Mouse (Mus musculus) olfactory bulb, adult 2 months (tissue): ENCODE measurements around the gene Zcchc2. TPM values are rescaled to one million over a fixed set of nuclear protein-coding genes. Genes with fewer than 3 reads are reported as not detected.

Source experiments
- H3K27ac ChIP-seq: fragments of 200-500 bp; 2 replicates; pipeline ENCODE4 v1.5.1; 2012; ENCODE audit warnings: low read depth, low read length; ENCODE audit not compliant: insufficient read depth
- H3K4me1 ChIP-seq: fragments of 200-500 bp; 2 replicates; pipeline ENCODE4 v1.6.1; 2012; ENCODE audit warnings: low read length; ENCODE audit not compliant: control insufficient read depth, insufficient read depth
- H3K4me3 ChIP-seq: fragments of 200-500 bp; 2 replicates; pipeline ENCODE4 v1.5.1; 2012; ENCODE audit warnings: mild to moderate bottlenecking, low read depth, low read length, moderate library complexity; ENCODE audit not compliant: insufficient read depth
- CTCF ChIP-seq: fragments of 200-500 bp; IDR thresholded peaks from 2 replicates; pipeline ENCODE4 v1.5.1; 2012; ENCODE audit warnings: low read depth, mild to moderate bottlenecking, low read length, moderate library complexity; ENCODE audit not compliant: insufficient read depth
- POLR2A ChIP-seq: fragments of 200-500 bp; IDR thresholded peaks from 2 replicates; pipeline ENCODE4 v1.6.1; 2012; ENCODE audit warnings: mild to moderate bottlenecking, low read depth, low read length, moderate library complexity; ENCODE audit not compliant: insufficient read depth
- WGBS: fragments of 180-500 bp; shearing (Covaris S2); methylation state at CpG from one replicate; pipeline ENCODE4 v1.1.7; 2018; 5-methylcytosine and 5-hydroxymethylcytosine counted together
- polyA plus RNA-seq: library from polyadenylated mRNA; stranded (reverse); fragments of >200 nt; gene quantifications from 2 replicates; pipeline ENCODE4 v1.2.4, GENCODE M21; 2012; ENCODE audit warnings: low replicate concordance; ENCODE audit not compliant: missing spikeins, insufficient read depth, insufficient read length

Gene Zcchc2
- polyA plus RNA-seq, 1 experiment = not detected

DNA sequence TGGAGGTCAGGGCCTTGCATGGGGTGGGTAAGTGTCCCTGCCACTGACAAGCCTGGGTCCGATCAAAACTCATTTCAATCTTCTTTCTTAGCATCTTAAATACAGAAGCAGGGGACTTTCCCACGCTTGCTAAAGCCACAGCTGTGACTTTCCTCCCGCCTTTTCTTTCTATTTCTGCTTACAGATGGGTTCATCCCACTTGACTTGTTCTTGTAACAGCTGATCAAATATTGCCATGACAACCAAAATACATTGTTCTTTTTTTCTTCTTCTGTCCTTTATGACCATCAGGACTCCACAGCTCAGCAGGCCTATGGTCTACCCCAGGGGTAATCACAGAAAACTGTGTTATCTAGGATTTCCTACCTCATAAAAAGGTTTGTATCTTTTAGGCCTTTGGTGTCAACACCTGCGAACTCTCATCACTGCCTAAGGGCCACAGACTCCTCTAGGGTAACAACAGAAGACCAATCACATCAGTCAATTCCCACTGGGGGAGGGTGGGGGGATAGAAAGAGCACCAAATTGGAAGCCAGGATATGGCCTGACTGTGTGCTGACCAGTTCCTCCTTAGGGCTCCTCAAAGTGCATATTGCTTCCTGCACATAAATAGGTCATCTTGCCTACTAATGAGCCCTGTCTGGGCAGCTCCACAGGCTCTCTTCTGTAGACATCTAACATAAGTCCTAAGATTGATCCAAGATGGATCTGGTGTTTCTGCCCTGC is 71.1 kb downstream of the Zcchc2 start:
- TF ChIP-seq CTCF (no peak), POLR2A (no peak)
- 71% methylated on average over 4 of the region's 4 CpGs for WGBS
- H3K4me1 ChIP-seq = no peaks in the 10 kb centered on the region
- no peak overlapping the region for H3K4me3 ChIP-seq
- no peak overlapping the region for H3K27ac ChIP-seq

DNA sequence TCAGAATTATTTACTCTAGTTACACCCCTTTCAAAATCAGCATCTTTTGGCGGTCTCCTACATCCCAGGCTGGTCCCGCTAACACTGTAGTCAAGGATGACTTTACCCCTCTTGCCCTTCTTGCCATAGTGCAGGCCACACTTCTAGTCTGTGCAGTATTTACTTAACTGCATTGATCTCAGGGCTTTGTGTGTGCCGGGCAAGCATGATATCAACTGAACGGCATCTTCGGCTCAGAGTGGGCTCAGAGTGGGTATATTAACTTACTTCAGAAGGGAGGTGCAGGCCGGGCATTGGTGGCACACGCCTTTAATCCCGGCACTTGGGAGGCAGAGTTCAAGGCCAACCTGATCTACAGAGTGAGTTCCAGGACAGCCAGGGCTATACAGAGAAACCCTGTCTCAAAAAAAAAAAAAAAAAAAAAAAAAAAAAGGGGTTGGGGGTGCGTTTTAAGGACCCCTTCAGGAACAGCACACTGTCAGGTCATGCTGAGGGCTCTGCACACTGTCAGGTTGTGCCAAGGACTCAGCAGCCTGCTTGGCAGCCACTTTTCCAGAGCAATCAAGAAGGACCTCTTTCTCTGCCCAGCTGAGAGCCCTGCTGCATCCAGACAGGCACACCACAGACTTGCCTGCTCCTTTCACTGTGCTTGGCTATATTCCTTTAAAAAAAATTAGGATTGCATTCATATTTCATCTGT is 72.8 kb downstream of the Zcchc2 start:
- TF ChIP-seq POLR2A (no peak), CTCF (no peak)
- no peak overlapping the region for H3K27ac ChIP-seq

DNA sequence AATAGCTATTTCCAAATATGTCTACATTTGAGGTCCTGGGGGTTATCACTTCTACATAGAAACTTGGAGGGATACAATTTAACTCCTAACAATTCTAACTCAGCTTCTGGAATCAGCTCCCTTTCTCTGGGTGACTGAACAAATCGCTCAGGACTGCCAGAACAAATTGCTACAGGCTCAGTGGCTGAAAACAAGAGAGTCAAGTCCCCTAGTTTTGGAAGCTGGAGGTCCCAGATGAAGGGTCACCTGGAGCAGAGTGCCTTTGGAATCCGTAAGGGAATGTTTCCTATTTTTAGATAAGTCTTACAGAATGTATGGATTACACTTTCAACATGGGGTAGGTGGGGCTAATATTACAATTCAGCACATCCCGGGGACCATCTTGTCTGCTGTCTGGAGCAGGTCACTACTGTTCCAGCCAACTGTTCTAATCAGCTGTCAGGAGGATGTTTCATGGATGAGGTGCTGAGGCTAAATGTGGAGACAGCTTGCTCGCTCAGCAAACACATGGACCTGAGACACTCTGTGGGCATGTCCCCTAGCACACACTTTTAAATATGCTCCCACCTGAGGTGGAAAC is 73.5 kb downstream of the Zcchc2 start:
- Histone ChIP-seq H3K27ac (no peak overlapping the region), H3K4me3 (no peak overlapping the region), H3K4me1 (no peaks in the 10 kb centered on the region)
- WGBS = 80% methylated on average over 4 of the region's 4 CpGs
- TF ChIP-seq CTCF = no peak
- no peak for TF ChIP-seq POLR2A

More for the DNA sequence above, 72.8 kb downstream of the Zcchc2 start:
- Histone ChIP-seq H3K4me3 (no peak overlapping the region), H3K4me1 (no peaks in the 10 kb centered on the region)
- WGBS = 91% methylated on average over 9 of the region's 9 CpGs

DNA sequence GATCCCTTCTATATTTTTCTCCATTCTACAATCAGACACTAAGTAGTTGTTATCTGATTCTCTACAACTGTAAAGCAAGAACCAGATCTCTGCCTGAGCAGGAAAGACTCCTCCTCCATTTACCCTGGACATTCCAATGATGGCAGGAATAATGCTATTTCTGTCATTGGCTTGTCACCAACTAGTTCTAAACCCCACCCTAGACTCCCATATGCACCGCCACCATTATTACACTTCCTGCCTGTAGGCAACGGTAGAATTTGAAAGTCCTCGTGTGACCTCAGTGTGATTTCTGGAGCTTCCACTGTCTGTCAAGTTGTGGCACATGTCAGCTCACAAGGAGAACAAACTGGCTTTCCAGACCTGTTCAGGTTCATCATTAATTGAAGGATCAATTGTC is 74.1 kb downstream of the Zcchc2 start:
- Histone ChIP-seq H3K4me1 (no peaks in the 10 kb centered on the region), H3K4me3 (no peak overlapping the region), H3K27ac (no peak overlapping the region)
- TF ChIP-seq POLR2A = no peak
- 75% methylated on average over 3 of the region's 3 CpGs for WGBS

DNA sequence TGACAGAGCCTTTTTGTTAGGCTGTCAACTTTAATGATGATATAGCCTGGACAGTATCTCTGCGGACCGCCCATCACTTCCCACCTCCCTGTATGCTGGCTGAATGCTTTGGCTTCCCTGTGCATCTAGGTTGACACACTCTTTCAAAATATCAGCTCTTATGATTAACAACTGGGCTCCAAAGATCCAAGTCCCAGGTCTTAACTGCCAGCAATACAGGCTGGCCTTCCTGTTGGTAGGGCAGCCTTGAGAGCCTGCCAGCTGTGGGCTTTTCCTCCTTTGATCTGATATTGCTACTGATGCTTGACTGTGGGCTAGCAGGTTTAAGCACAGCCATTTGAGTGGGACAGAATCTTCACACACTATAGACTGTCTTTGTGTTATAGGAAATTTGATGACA is 74.5 kb downstream of the Zcchc2 start:
- 97% methylated on average over 2 of the region's 2 CpGs for WGBS
- no peak overlapping the region for H3K4me3 ChIP-seq
- no peak for TF ChIP-seq CTCF
- no peak for TF ChIP-seq POLR2A
- no peaks in the 10 kb centered on the region for H3K4me1 ChIP-seq
- H3K27ac ChIP-seq = no peak overlapping the region

DNA sequence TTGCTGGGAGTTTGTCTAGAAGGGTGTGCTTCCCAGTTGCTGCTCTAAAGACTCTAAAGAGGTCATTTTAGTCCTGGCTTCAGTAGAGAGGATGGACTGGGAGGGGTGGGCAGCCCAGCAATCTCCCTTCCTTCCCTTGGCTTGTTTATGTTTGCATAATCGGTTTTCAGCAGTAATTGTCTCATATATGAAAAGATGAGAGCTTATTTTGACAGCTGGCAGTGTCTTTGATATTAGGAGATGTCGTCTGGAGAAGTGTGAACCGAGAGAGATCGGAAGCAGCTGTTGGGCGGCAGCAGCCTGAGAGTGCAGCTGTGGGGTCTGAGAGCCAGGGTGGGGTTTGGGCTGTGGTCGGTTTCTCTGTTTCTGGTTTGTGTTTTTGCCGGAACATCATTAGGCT is 75.5 kb downstream of the Zcchc2 start:
- no peak overlapping the region for H3K27ac ChIP-seq
- no peak overlapping the region for H3K4me3 ChIP-seq
- H3K4me1 ChIP-seq = no peaks in the 10 kb centered on the region
- TF ChIP-seq POLR2A = no peak
- no peak for TF ChIP-seq CTCF
- WGBS = 54% methylated on average over 7 of the region's 7 CpGs

DNA sequence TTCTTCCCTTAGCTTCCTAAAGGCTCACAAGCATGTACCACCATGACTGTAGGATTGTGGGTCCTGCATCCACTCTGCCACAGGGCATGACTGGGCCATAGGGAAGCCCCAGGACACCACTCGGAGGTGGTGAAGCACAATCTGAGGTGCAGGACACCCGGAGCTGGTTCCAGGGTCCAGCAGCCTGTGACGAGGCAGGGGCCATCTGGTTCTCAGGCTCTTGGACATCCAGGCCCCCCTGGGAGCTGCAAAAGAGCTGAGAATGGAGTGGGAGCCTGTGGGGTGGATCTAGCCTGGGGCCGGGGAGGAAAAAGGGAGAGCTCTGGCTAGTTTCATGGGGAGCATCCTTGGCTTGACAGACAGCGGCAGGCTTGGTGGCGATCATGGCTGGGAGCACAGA is 77.1 kb downstream of the Zcchc2 start:
- Histone ChIP-seq H3K27ac (no peak overlapping the region), H3K4me1 (peaks cover 6% of the 10 kb centered on the region; the same call in 1 of the 2 replicates), H3K4me3 (no peak overlapping the region)
- TF ChIP-seq CTCF = no peak
- TF ChIP-seq POLR2A = no peak
- WGBS = 96% methylated on average over 6 of the region's 6 CpGs

DNA sequence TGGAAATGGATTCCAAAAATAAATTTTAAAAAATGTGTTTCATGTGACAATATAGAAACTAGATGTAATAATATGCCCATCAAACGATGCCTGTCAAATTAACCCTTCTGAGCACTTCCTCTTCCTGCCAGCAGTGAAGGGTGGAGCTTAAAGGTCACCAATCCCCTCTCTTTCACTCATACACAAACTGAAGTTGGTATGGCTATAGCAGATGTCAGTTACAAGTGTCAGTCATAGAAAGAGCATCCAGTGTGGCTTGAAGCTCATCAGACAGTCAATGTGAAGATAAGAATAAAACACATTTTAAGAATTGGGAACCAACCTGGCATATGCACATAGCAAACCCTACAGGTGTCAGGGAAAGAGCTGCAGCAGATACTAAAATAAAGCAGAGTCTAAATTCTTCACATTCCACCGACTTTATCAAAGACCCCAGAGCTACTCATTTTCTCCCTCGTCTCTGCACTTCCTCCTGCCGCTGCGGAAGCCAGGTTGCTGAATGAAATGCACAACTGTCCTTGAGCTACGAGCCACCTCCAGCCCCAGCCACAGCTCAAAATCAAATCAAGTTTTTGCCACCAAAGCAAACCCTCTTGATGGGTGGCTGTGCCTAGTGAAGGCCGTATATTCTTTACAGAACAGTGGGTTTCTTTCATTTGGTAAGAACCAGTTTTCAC is 79.8 kb downstream of the Zcchc2 start:
- Histone ChIP-seq H3K4me1 (peaks cover 6% of the 10 kb centered on the region; the same call in 1 of the 2 replicates), H3K4me3 (no peak overlapping the region), H3K27ac (no peak overlapping the region)
- WGBS = 80% methylated on average over 7 of the region's 7 CpGs
- TF ChIP-seq POLR2A = no peak
- TF ChIP-seq CTCF = no peak

DNA sequence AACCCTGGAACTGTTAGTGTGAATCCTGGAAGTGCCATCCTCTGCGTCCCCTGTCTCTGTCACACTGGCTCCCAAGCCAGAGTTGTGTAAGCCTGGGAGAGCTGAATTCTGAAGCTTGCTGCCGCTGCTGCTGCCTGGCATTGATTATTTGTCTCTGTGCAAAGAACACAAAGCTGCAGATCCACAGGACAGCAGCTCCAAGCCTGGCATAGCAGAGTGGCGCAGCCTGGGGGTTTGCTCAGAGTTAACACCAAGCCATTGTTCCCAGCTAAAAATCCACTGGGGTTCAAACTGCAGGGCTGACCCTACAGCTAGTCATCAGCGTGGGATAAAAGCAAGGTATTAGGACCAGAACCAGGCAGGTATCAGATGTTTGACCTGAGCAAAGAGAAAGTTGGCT is 80.6 kb downstream of the Zcchc2 start:
- Histone ChIP-seq H3K4me1 (peaks cover 6% of the 10 kb centered on the region; the same call in 1 of the 2 replicates), H3K27ac (no peak overlapping the region), H3K4me3 (no peak overlapping the region)
- TF ChIP-seq POLR2A = no peak
- TF ChIP-seq CTCF = no peak
- WGBS = 53% methylated on average over 4 of the region's 4 CpGs
